Mouse (Mus musculus) CH12F3 (cell line): ENCODE results near the gene Pip5k1c.

ENCODE experiments used
- in situ Hi-C: fragments of 300-500 bp; cut with MboI; formaldehyde crosslinking; loops from 2 replicates; pipeline ENCODE4 v1.14.3; 2020; ENCODE audit warnings: low sequenced_read_pairs

Pip5k1c gene

DNA sequence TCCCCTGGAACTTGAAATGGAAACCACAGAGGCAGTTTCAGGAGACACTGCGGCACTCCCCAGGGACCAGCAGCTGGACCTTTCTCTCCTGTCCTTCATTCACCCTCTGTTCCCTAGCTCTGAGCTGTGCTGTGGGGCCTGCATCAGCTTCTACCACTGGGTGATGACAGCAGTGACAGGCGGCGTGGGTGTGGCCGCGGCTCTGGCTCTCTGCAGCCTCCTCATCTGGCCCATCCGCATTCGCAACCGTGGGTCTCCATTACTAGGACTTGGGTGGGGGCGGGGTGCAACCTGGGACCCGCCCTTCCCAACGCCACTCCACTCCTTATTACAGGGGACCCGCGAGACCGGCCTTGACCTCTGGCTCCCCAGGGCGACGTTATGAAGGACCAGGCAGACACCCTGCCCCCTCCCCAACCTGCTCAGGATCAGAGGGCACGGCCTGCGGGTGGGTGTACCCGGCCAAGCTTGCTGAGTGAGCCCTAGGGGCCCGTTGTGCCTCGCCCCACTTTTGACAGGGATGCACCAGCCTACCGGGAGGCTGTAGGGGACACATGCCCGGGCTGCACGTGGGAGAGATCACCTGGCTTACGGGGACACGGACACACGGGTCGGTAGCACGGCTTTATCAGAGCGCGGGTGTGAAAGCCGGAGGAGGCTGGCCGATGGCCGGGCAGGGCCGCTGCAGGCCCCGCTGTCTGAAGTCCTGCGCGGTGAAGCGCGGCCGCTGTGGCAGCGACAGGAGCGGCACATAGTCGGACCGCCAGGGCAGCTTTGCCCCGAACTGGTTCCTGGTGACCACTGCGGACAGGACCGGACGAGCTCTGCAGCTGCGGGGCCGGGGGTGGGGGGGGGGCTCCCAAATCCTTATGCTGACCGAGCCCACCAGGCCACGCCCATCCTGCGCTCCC is 70.9 kb downstream of the Pip5k1c start:
- in situ Hi-C loops = no loop called here

DNA sequence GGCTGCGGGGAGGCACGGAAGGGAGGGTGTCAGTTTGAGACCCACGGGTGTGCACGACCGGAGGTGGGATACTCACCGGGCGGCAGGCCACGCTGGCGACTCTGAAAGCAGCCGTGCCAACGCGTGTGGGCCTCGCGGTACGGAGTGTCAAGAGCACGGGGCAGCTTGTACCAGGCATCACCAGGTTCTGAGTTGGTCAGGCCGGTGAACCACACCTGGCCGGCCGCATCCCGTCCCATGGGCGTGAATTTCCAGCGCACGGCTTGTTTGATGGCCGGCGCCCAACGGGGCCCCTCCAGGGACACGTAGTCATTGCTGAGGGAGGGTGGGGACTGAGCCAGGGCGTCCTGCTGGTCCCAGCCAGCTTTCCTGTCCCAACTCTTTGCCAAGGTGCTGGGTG is 71.9 kb downstream of the Pip5k1c start:
- in situ Hi-C loops = no loop called here

DNA sequence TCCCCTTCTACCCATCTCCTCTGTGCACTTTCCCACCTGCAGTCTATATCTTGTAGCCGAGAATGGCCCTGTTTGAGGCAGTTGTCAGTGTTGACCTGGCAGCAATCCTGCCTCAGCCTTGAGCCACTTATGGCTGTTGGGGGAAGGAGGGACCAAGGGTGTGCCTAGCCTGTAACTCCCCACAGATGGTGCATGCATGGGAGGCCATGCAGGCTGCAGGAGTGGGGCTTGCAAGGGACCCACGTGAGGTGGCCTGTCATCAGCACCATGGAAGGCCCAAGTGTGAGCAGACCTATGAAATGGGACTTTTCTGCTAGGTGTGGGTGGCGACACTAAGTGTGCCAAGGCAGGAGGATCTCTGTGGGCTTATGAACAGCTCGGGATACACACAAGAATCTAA is 72.3 kb downstream of the Pip5k1c start:
- in situ Hi-C loops = no loop called here

DNA sequence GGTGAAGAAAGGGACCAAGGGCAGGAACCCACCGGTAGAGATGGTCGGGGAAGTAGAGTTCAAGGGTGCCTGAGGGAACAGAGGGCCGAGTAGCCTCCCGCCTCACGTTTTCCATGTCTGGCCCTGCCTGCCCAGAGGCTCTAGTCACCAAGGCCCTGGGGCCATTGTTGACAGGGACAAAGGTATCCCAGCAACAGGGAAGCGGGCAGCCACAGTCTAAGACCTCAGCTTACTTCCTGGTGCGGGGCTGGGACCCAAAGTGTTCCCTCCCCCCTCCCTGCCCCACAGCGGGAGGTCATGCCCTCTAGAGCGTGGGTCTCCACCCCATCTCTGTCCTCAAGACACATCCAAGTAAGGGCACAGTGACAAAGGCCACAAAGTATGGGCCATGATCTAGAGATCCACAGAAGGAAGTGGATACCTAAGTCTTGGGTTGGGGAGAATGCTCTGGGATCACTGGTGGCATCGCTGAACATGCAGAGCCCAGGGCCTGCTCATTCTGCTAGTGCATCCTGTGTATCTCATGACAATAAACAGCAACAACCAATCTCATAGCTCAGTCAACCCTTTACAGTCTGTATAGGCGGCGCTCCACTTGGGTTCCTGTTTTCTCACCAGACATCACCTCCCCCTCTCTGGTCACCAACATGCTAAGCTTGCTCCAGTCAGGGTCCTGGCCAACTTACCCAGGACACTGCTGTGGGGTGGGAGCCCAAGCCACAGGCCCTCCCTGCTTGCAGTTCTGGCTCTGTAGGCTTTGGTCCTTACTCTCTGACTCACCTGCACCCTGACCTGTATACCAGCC is 73.1 kb downstream of the Pip5k1c start, which contains the start of gene 4930404N11Rik:
TSS of gene 4930404N11Rik (minus strand) at position 145 of the 805 bp plus-strand sequence.
- in situ Hi-C loops = no loop called here

DNA sequence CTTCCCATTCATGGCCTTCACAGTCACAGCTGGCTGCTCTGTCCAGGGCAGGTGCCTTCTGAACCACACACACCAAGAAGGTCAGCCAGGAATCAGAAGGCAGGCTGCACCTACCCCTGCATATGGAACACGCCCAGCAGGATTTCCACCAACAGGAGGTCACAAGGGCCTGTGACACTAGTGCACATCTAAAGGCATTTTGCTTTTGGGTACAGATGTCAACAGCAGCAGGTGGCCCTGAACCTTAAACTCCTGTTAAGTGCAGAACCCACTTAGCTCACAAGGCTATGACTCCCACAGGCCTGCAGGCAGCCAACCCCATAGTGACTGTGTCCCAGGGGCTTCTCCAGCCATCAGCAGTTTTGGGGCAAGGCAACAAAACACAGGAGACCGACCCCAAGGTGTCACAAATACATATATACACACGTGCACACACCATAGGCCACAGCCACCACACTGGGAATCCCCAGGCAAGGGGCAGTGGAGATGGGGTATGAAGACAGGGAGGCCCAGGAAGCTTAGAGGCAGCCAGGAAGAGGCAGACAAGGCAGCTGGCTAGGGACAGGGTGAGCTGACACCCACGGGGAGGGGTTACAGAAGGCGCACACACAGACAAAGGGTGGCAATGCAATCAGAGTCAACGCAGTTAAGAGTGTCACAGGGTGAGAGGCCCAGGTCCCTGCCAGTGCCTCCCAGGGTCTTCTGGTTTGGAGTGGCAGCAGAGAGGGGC is 73.9 kb downstream of the Pip5k1c start:
- in situ Hi-C loops = no loop called here

DNA sequence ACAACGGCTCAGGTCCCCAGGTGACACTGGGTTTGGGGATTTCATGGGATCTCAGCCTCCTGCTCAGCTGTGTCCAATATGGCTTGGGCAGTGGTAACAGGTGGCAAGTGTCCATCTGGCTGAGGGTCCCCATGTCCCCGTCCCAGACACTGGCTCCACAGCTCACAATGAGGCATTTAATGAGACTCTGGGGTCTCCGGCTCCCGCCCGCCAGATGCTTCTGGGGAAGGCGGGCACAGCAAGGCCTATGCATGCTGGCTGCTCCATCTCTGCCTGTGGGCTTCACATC is 74.4 kb downstream of the Pip5k1c start:
- in situ Hi-C loops = no loop called here
